8 mouse cellular contexts compared by ENCODE assay signal in genomic region chr11:120306366-120307131, GRCm38 (mm10). TPM values are rescaled to one million over a fixed set of nuclear protein-coding genes. Genes with fewer than 3 reads are reported as not detected.
DNase-seq lines count a peak whose midpoint lies in the region; ATAC-seq lines count a peak whose summit lies in the region.

No protein-coding gene starts in this region.

- H3K9me3 ChIP-seq in heart, embryonic 14.5 days (ENCODE audit: control insufficient read depth, low read length): no peaks in the 10 kb centered on the region
- H3K9me3 ChIP-seq in forebrain, embryonic 12.5 days: no peaks in the 10 kb centered on the region
- no peaks in the 10 kb centered on the region for H3K9me3 ChIP-seq in liver, embryonic 13.5 days (replicated peaks)

- 63% methylated on average over 12 of the region's 12 CpGs for whole genome bisulfite sequencing in heart, embryonic 14.5 days
- WGBS in forebrain, embryonic 12.5 days: 55% methylated on average over 12 of the region's 12 CpGs
- 52% methylated on average over 12 of the region's 12 CpGs for WGBS in liver, embryonic 13.5 days (ENCODE audit: insufficient replicate concordance)

- no peak for DNase-seq in heart, adult 9 months (ENCODE audit: low spot score in 2 of 2)
- DNase-seq in cerebellum, adult 9-10 months: peak; percentile 55
- DNase-seq in liver, embryonic 13.5 days: no peak
- no peak for DNase-seq in spleen, postnatal 36 days (ENCODE audit: low spot score in 2 of 2)
- no peak for DNase-seq in urinary bladder, postnatal 36 days (ENCODE audit: low spot score in 2 of 2)
- no peak for DNase-seq in layer of hippocampus, postnatal 14 days (ENCODE audit: low spot score in 2 of 2)

- no peak for ATAC-seq in heart, embryonic 14.5 days (ENCODE audit: insufficient number of reproducible peaks, insufficient read depth, low FRiP score, low read depth)
- no peak for ATAC-seq in forebrain, embryonic 12.5 days (ENCODE audit: low FRiP score)
- no peak for ATAC-seq in liver, embryonic 13.5 days (ENCODE audit: low read depth)

- no peak overlapping the region; a peak in 1 of 4 replicates for H3K27ac ChIP-seq in heart, embryonic 14.5 days (replicated peaks in 1 of 2; ENCODE audit: control insufficient read depth in 1 of 2, insufficient read depth in 1 of 2, low read depth in 2 of 2, low read length in 2 of 2)
- H3K27ac ChIP-seq in forebrain, embryonic 12.5 days: no peak overlapping the region
- H3K27ac ChIP-seq in liver, embryonic 13.5 days: peak overlapping the region; percentile 77; the same call in 1 of the 2 replicates

- no peaks in the 10 kb centered on the region for H3K36me3 ChIP-seq in heart, embryonic 14.5 days (ENCODE audit: control insufficient read depth, insufficient read depth, low read length)
- H3K36me3 ChIP-seq in forebrain, embryonic 12.5 days (replicated peaks): no peaks in the 10 kb centered on the region
- H3K36me3 ChIP-seq in liver, embryonic 13.5 days: no peaks in the 10 kb centered on the region

- no peak overlapping the region for H3K4me3 ChIP-seq in heart, embryonic 14.5 days (ENCODE audit: control insufficient read depth in 1 of 2, insufficient read depth in 1 of 2, low read depth in 1 of 2, low read length in 2 of 2)
- H3K4me3 ChIP-seq in forebrain, embryonic 12.5 days (replicated peaks): no peak overlapping the region
- peak overlapping the region; percentile 70 for H3K4me3 ChIP-seq in liver, embryonic 13.5 days (replicated peaks)

- peaks cover 38 to 44% of the 10 kb centered on the region in 2 experiments for H3K4me1 ChIP-seq in heart, embryonic 14.5 days (ENCODE audit: control insufficient read depth in 2 of 2, insufficient read depth in 2 of 2, low read length in 2 of 2)
- peaks cover 65% of the 10 kb centered on the region for H3K4me1 ChIP-seq in forebrain, embryonic 12.5 days
- H3K4me1 ChIP-seq in liver, embryonic 13.5 days (replicated peaks): peaks cover 81% of the 10 kb centered on the region

- H3K27me3 ChIP-seq in heart, embryonic 14.5 days (ENCODE audit: control insufficient read depth, insufficient read depth, low read length): no peaks in the 10 kb centered on the region
- H3K27me3 ChIP-seq in forebrain, embryonic 12.5 days: peaks cover 25% of the 10 kb centered on the region
- peaks cover 31% of the 10 kb centered on the region for H3K27me3 ChIP-seq in liver, embryonic 13.5 days

- peak overlapping the region; percentile 80; the same call in 1 of the 2 replicates for H3K9ac ChIP-seq in heart, embryonic 14.5 days (ENCODE audit: low read length)
- 0 out of 2 replicates have a peak overlapping the region, but pooled peaks have one; percentile 1 for H3K9ac ChIP-seq in forebrain, embryonic 12.5 days
- peak overlapping the region; percentile 82 for H3K9ac ChIP-seq in liver, embryonic 13.5 days

- peak overlapping the region; percentile 78 for H3K4me2 ChIP-seq in heart, embryonic 14.5 days (ENCODE audit: low read length)
- peak overlapping the region; percentile 60; the same call in 1 of the 2 replicates for H3K4me2 ChIP-seq in forebrain, embryonic 12.5 days
- peak overlapping the region; percentile 97 for H3K4me2 ChIP-seq in liver, embryonic 13.5 days

RNA-seq across cellular contexts. Expression of gene Actg1, which starts 41.8 kb away (rescaled TPM):
- 979 and 1,136 TPM in 2 replicates for polyA plus RNA-seq in heart, embryonic 14.5 days (2014; fragmentation: Nextera tagmentation; extraction: Ambion mirVana)
- 2,923 and 2,975 TPM in 2 replicates for polyA plus RNA-seq in forebrain, embryonic 12.5 days (2016; fragmentation: Nextera tagmentation; extraction: Ambion mirVana)
- 712 and 750 TPM in 2 replicates for polyA plus RNA-seq in liver, embryonic 13.5 days (2015; fragmentation: Nextera tagmentation; extraction: Ambion mirVana)
- 1,000 to 10,000 TPM; 1,835 to 1,925 TPM for total RNA-seq in layer of hippocampus, postnatal 14 days (2021)

RNA-seq across cellular contexts. Expression of gene Fscn2, which starts 54.8 kb away (rescaled TPM):
- 0.62 and 1.1 TPM in 2 replicates for polyA plus RNA-seq in heart, embryonic 14.5 days (2014; fragmentation: Nextera tagmentation; extraction: Ambion mirVana)
- 0.82 and 0.91 TPM in 2 replicates for polyA plus RNA-seq in forebrain, embryonic 12.5 days (2016; fragmentation: Nextera tagmentation; extraction: Ambion mirVana)
- polyA plus RNA-seq in liver, embryonic 13.5 days (2015; fragmentation: Nextera tagmentation; extraction: Ambion mirVana): not detected in 2 replicates
- under 1 TPM; 0.48 to 0.67 TPM for total RNA-seq in layer of hippocampus, postnatal 14 days (2021)

Comparison
In these comparisons a context has a peak if more than half of its experiments do, and no peak if none do; other contexts are left out.
1. H3K9ac ChIP-seq: peak in every context shown above with its lines; median percentile 82 in liver, embryonic 13.5 days; 80 in heart, embryonic 14.5 days; 1 in forebrain, embryonic 12.5 days.